Mouse (Mus musculus) midbrain, postnatal 0 days (tissue): ENCODE results near the gene Zfhx3. TPM values are rescaled to one million over a fixed set of nuclear protein-coding genes. Genes with fewer than 3 reads are reported as not detected.

ENCODE experiments used
- ATAC-seq: fragments of 200-750 bp; cut with Nextera tagmentation; 2 replicates; pipeline ENCODE4 v1.8.0; 2017; ENCODE audit warnings: moderate number of reproducible peaks, mild to moderate bottlenecking, moderate TSS enrichment, moderate library complexity; ENCODE audit not compliant: low FRiP score
- DNase-seq: peaks from one replicate; pipeline ENCODE4 v3.0.0-alpha.2; 2015; ENCODE audit warnings: low spot score
- H3K27ac ChIP-seq: fragments of 300-500 bp; sonication (generic); 2 replicates; pipeline ENCODE4 v1.5.1; 2014; ENCODE audit warnings: low read depth, mild to moderate bottlenecking, low read length, mixed read lengths
- H3K27me3 ChIP-seq: fragments of 300-500 bp; sonication (generic); 2 replicates; pipeline ENCODE4 v1.6.1; 2014; ENCODE audit warnings: low read length, control low read depth, mixed read lengths; ENCODE audit not compliant: insufficient read depth
- H3K36me3 ChIP-seq: fragments of 300-500 bp; sonication (generic); 2 replicates; pipeline ENCODE4 v1.6.1; 2014; ENCODE audit warnings: low read length, control low read depth, mixed read lengths; ENCODE audit not compliant: insufficient read depth
- H3K4me1 ChIP-seq: fragments of 300-500 bp; sonication (generic); 2 replicates; pipeline ENCODE4 v1.6.1; 2014; ENCODE audit warnings: mild to moderate bottlenecking, control low read depth, antibody characterized with exemption, low read length, mixed read lengths; ENCODE audit not compliant: insufficient read depth
- H3K4me2 ChIP-seq: fragments of 300-500 bp; sonication (generic); 2 replicates; pipeline ENCODE4 v1.6.1; 2014; ENCODE audit warnings: low read depth, mild to moderate bottlenecking, low read length, mixed read lengths; ENCODE audit not compliant: poor library complexity, severe bottlenecking
- H3K4me3 ChIP-seq: fragments of 300-500 bp; sonication (generic); 2 replicates; pipeline ENCODE4 v1.5.1; 2014; ENCODE audit warnings: low read depth, mild to moderate bottlenecking, low read length, moderate library complexity
- H3K9ac ChIP-seq: fragments of 300-500 bp; sonication (generic); replicated peaks from 2 replicates; pipeline ENCODE4 v1.6.1; 2014; ENCODE audit warnings: mild to moderate bottlenecking, low read length, moderate library complexity, mixed read lengths; ENCODE audit not compliant: poor library complexity, severe bottlenecking
- H3K9me3 ChIP-seq: fragments of 300-500 bp; sonication (generic); 2 replicates; pipeline ENCODE4 v1.6.1; 2016; ENCODE audit warnings: low read length, control low read depth
- CTCF ChIP-seq: IDR thresholded peaks from 2 replicates; pipeline ENCODE4 v1.5.1; 2016; ENCODE audit warnings: antibody characterized with exemption, mild to moderate bottlenecking
- WGBS: fragments of 180-500 bp; shearing (Covaris S2); extraction: QIAGEN DNeasy Blood & Tissue Kit; methylation state at CpG from one replicate; pipeline ENCODE4 v1.1.7; 2014; 5-methylcytosine and 5-hydroxymethylcytosine counted together
- polyA plus RNA-seq: library from polyadenylated mRNA; unstranded; fragments of >200 nt; fragmentation: Nextera tagmentation; extraction: Ambion mirVana; gene quantifications from 2 replicates; pipeline ENCODE4 v1.2.1, GENCODE M21; 2015
- total RNA-seq: library from RNA; depleted of rRNA; stranded (reverse); fragments of >200 nt; gene quantifications from 2 replicates; pipeline ENCODE4 v1.2.3, GENCODE M21; 2014

Gene Zfhx3
- total and polyA plus RNA-seq, 2 experiments from 2014 or later = 33.1 to 44.5 TPM

DNA sequence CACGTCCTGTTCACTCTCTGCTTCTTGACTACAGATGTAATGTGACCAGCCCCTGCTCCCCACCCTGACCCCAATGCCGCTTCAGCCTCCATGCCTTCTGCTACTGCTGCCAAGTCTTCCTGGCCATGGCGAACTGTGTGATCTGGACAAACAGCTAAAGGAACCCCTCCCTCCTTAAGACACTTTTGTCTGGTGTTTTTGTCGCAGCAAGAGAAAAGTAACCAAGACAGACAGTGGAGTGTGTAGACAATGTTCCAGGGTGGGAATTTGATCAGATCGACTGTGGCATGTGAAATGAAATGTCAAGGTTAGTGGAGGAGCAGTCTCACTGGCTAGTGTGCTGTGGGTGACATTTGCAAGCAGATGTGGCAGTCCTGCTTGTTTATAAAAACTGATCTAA is 132.7 kb downstream of the Zfhx3 start:
- TF ChIP-seq CTCF = no peak
- 70% methylated on average over 5 of the region's 5 CpGs for WGBS

DNA sequence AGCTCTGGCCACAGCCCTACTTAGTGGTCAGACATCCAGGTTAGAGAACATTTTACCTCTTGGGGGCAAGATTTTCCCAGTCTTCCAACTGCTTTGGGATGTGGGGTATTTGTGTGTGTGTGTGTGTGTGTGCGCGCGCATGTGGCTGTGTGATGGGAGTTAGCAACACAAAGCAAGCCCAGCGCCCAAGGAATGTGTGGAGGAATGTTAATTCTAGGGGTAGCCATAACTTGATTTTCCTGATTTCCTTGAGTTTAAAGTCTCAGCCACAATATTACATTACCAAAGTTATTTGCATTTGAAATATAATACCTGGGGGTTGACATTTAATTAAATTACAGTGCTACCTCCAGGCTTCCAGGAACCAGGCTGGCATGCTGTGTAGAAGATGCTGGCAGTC is 136.3 kb downstream of the Zfhx3 start:
- H3K27ac ChIP-seq = no peak overlapping the region
- ATAC-seq = no peak
- no peak for DNase-seq
- H3K4me3 ChIP-seq = no peak overlapping the region
- no peak overlapping the region for H3K4me2 ChIP-seq
- WGBS = 90% methylated on average over 4 of the region's 4 CpGs
- no peaks in the 10 kb centered on the region for H3K27me3 ChIP-seq
- H3K9me3 ChIP-seq = no peaks in the 10 kb centered on the region
- no peak for TF ChIP-seq CTCF
- no peak overlapping the region for H3K9ac ChIP-seq
- H3K4me1 ChIP-seq = no peaks in the 10 kb centered on the region
- H3K36me3 ChIP-seq = no peaks in the 10 kb centered on the region

More for the DNA sequence above, 132.7 kb downstream of the Zfhx3 start:
- ATAC-seq (no peak), DNase-seq (no peak)
- no peaks in the 10 kb centered on the region for H3K4me1 ChIP-seq
- no peak overlapping the region for H3K27ac ChIP-seq
- H3K27me3 ChIP-seq = no peaks in the 10 kb centered on the region
- no peaks in the 10 kb centered on the region for H3K36me3 ChIP-seq
- no peaks in the 10 kb centered on the region for H3K9me3 ChIP-seq
- no peak overlapping the region for H3K9ac ChIP-seq
- H3K4me2 ChIP-seq = no peak overlapping the region
- no peak overlapping the region for H3K4me3 ChIP-seq

DNA sequence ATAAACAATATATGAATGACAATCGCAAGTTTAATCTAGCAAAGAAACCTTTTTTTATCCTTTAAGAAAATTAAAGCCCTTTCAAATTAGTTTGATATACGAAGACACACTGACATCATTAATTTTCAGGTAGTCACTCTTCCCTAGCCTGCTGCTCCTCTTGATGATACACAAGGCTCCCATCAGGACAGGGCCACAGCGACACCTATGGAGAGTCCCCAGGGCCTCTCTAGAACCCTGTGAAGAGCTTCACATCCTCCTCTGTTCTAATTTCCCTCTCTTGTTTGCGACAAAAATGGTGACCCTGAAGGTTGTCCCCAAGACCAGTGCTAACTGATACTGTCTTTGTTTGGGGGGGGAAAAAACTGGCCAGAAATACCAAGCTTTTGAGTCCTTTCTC is 144.5 kb downstream of the Zfhx3 start:
- Histone ChIP-seq H3K36me3 (no peaks in the 10 kb centered on the region), H3K9ac (no peak overlapping the region), H3K27ac (no peak overlapping the region), H3K27me3 (no peaks in the 10 kb centered on the region), H3K4me3 (no peak overlapping the region), H3K9me3 (no peaks in the 10 kb centered on the region), H3K4me1 (no peaks in the 10 kb centered on the region), H3K4me2 (no peak overlapping the region)
- peak; percentile 31 for TF ChIP-seq CTCF
- no peak for ATAC-seq
- 68% methylated on average over 4 of the region's 4 CpGs for WGBS
- DNase-seq = no peak

DNA sequence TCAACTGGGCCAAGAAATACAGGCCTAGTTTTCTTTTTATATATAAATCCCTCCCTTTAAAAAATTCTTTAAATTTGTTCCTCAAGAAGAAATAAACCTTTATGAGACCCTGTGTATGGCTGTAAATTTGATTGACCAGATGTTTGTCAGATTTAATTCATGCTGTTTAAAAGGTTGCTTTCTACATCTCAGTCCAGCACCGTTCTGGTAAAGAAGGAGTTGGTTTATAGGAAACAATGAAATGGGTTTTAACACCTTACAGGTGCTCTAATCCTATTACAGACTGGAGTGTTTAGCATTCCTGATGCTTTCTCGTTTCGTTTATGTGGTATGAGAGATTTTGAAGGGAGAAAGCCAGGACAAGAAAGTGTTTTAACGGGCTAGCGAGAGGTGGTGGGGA is 147.2 kb downstream of the Zfhx3 start:
- WGBS = 73% methylated on average over 5 of the region's 5 CpGs
- Histone ChIP-seq H3K4me1 (no peaks in the 10 kb centered on the region), H3K9ac (no peak overlapping the region), H3K27me3 (no peaks in the 10 kb centered on the region), H3K27ac (no peak overlapping the region), H3K9me3 (no peaks in the 10 kb centered on the region), H3K4me2 (no peak overlapping the region), H3K36me3 (no peaks in the 10 kb centered on the region), H3K4me3 (no peak overlapping the region)
- no peak for TF ChIP-seq CTCF
- DNase-seq (no peak), ATAC-seq (no peak)

DNA sequence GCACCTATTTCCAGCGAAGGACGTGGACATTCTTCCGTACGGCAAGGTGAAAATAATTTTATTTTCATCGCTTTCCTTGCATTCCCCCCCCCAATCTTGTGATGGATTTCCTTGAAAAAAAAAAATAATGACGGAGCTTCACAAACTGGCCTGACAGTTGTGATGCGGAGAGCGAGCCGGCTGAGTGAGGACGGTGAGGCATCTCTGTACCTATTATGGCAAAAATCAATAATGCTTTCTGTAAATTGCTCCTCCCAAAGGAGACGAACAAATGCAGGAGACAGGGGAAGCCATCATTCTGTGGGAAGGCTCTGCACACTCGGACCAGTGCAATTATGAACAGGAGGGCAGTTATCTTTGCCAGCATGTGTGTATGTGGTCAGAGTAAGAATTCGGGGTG is 156.2 kb downstream of the Zfhx3 start:
- DNase-seq (no peak), ATAC-seq (no peak)
- WGBS = 63% methylated on average over 13 of the region's 13 CpGs
- no peaks in the 10 kb centered on the region for H3K9me3 ChIP-seq
- TF ChIP-seq CTCF = no peak
- no peaks in the 10 kb centered on the region for H3K36me3 ChIP-seq
- peak overlapping the region; percentile 1; the same call in 1 of the 2 replicates for H3K4me3 ChIP-seq
- H3K9ac ChIP-seq = peak overlapping the region; percentile 42
- no peaks in the 10 kb centered on the region for H3K27me3 ChIP-seq
- H3K27ac ChIP-seq = peak overlapping the region; percentile 62
- peaks cover 7% of the 10 kb centered on the region for H3K4me1 ChIP-seq
- H3K4me2 ChIP-seq = peak overlapping the region; percentile 15; the same call in 1 of the 2 replicates

DNA sequence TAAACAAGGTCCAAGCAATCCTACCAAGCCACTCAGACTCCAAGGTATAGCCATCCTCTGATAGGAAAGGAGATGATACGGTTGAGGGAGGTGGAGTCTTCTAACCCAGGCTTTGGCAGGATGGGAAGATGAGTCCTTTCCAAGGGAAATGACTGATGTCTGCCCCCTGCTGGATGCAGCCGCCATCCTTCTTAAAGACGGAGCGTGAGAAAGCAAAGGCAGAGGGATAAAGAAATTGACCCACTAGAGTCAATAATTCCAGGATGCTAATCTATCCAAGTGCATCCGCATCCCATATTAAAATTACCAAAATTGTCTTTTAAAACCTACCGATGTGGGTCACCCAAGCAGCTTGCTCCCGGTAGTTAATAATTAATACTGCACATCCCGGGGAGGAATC is 158.7 kb downstream of the Zfhx3 start:
- Histone ChIP-seq H3K27ac (peak overlapping the region; percentile 65), H3K9me3 (no peaks in the 10 kb centered on the region)

More for the DNA sequence above, 158.7 kb downstream of the Zfhx3 start:
- no peak overlapping the region for H3K4me3 ChIP-seq
- H3K27me3 ChIP-seq = no peaks in the 10 kb centered on the region
- H3K4me1 ChIP-seq = peaks cover 7% of the 10 kb centered on the region
- WGBS = 36% methylated on average over 8 of the region's 8 CpGs
- ATAC-seq (no peak), DNase-seq (peak; percentile 62)
- no peaks in the 10 kb centered on the region for H3K36me3 ChIP-seq
- H3K4me2 ChIP-seq = peak overlapping the region; percentile 42
- peak overlapping the region; percentile 44; the same call in 1 of the 2 replicates for H3K9ac ChIP-seq
- TF ChIP-seq CTCF = peak; percentile 79
